Mouse (Mus musculus) erythroblast, adult 5-6 weeks (primary cell): ENCODE data around the gene Lbp. TPM values are rescaled to one million over a fixed set of nuclear protein-coding genes. Genes with fewer than 3 reads are reported as not detected.

Experiments used
- ATAC-seq: replicated peaks from 2 replicates; pipeline ENCODE4 v1.8.0; 2016; ENCODE audit warnings: moderate number of reproducible peaks, mild to moderate bottlenecking, moderate TSS enrichment, inconsistent platforms; ENCODE audit not compliant: poor library complexity, low FRiP score, severe bottlenecking
- total RNA-seq, 2 experiments: library from RNA; stranded (forward) in 1 of 2; stranded (reverse) in 1 of 2; fragments of 150-400 nt in 1 of 2; fragments of 200-764, 138-1000 nt in 1 of 2; gene quantifications; 2 replicates each; pipeline versions ENCODE4 v1.2.3 to v1.2.4; 2015 to 2017; ENCODE audit warnings: low replicate concordance in 2 of 2

Gene Lbp
- 28.4 and 32.3 TPM in 2 replicates for total RNA-seq (2015; ENCODE audit: low replicate concordance)
- 10.5 and 23.2 TPM in 2 replicates for total RNA-seq (2017; ENCODE audit: low replicate concordance)

DNA sequence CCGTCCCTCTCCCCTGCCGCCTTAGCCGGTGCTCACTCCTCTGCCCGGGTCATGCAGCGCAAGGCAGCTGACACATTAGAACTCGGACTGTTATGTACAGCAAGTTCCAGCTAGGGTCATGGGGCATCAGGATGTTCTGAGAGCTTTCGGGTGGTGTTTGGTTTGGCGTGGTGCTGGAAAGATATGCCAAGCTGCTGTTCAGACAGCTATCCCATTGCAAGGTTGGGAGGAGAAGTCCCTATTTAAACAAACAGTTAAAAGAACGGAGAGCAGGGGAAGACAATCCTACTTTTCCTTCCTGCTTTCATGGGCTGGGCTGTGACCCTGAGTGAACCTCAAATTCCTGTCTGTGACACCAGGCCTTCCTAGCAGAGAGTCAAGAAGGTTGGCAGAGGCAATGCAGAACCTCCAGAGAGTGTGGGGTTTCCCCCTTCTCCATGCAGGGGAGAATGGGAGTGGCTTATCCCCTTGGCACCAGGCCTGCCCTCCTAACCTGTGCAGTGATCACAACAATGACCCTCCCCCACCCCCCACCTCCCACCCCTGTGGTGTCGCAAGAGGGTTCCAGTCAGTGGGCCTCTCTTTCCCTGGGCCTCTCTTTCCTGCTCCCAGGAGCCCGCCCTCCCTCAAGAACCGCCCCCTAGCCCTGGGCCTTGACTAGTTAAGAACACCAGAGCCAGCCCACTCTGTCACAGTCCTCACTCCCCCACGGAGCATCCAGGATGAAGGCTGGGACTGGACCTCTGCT is at the start of gene Lbp:
Gene Lbp, plus strand, starts transcription at position 546 of the 748 bp plus-strand sequence.
- ATAC-seq: no peak

DNA sequence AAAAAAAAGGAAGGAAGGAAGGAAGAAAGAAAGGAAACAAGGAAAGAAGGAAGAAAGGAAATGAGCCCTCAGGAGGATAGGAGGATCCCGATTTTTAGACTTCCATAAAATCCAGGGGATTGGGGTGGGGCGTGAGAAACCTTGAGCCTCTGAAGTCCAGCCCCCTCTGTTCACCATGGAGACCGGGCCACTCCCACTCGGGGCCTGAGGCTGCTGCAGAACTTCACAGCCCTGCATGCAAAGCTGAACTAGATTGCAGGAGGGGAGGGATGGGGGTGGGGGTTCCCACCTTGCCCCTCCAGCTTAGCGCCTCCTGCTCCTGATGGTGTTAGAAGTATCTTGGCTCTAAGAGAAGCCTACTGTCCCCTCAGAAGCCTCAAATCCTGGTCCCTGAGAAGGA is 49.4 kb upstream of the Lbp start:
- no peak for ATAC-seq

DNA sequence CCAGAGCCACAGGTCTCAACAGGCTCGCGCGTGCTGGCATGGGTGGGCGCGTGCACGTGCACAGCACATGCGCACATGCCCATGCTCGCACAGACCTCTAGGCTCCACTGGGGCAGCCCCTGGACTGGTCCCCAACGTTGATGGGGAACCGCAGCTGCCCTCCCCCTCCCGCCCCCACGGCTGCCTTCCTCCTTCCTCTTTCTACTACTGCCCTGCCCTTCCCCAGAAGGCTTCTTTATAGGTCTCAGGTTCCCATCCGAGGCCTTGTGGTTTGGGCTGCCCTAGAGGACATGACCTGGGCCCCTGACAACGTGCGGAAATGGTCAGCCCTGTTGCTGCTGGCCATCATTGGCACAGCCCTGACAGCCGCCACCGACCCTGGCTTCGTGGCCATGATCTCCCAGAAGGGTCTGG is 48.3 kb upstream of the Lbp start, which contains the start of gene Bpi:
Gene Bpi, plus strand, starts transcription at position 90 of the 414 bp plus-strand sequence.
- ATAC-seq: no peak

DNA sequence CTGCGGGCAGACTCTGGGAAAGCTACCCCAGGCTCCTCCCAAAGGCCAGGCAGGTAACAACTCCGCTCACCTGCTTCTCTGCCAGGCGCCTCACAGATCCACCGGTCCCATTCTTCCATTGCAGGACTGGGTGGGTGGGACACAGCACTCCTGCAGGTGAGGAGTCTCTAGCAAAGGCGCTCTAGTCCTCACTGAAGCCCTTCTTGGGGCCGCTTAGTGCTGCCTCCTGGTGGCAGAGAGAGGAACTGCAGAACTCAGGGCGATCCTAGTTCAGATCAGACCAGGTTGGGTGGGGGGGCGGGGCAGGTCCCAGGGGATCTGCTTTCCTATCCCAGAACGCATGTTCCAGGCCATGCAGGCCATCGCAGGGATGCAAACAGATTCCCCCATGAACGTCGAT is 47.5 kb upstream of the Lbp start:
- peak; percentile 53 for ATAC-seq

DNA sequence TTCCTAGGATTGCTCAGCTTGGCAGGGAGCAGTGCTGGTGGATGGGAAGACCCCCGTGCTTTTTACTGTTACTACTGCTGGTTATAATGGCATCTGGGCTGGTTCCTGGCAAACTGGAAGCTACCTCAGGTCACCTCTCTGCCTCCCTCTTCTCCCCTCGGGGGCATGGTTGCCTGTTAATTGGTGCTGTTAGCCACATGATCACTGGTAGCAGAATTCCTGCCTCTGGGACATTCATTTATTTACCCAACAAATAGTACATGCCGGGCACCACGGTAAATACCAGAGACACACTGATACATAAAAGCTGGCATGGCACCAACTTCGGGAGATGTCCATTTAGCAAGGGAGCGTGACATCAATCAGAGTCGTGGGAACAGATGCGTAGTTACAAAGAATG is 46.8 kb upstream of the Lbp start:
- ATAC-seq: no peak

DNA sequence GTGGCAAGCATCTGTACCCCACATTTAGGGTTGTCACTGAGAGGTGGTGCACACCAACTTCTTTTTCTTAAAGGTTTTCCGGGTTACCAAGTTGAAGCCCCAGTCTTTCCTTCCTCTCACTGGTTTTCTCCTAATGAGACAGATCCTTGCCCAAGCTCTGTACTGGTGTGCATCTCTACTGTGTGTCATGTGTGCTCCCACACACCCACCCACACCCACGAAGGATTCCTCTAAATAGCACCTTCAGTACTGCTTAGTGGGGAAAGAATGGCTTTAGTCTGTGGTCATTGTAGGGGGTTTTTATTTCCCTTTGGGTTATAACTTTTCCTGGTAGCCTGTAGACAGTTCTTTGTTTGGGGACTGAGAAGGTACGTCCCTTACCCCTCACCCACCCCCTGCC is 41.4 kb upstream of the Lbp start:
- ATAC-seq: no peak

DNA sequence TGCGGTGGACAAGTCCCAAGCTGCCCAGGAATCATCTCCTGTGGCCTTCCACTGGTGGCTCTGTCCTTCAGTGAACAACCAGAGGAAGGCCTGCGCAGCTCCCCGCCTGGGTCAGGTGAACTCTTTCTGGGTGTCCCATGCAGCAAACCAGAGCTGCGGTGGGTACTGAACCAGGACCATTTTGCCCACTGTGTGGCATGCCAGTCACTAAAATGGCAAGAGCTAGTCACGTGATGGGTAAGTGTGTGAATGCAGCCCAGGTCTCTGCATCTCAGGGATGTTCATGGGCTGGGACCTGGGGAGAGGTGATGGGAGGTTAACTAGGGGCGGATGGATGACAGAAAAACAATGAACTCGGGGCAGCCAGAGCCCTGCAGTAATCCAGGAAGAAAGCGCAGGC is 36.3 kb upstream of the Lbp start:
- ATAC-seq: no peak

DNA sequence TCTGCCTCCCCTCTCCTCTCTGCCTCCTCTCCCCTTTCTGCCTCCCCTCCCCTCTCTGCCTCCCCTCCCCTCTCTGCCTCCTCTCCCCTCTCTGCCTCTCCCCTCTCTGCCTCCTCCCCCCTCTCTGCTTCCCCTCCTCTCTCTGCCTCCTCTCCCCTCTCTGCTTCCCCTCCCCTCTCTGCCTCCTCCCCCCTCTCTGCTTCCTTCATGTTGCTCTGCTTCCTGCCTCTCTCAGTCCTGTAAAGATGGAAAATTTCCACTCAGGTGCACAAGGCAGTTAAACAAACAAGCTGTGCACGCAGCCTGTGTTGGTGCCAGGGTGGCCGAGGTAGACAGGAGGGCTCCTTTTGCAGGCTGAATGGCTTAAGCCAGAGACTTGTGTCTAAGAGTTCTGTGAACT is 32.6 kb upstream of the Lbp start:
- no peak for ATAC-seq

DNA sequence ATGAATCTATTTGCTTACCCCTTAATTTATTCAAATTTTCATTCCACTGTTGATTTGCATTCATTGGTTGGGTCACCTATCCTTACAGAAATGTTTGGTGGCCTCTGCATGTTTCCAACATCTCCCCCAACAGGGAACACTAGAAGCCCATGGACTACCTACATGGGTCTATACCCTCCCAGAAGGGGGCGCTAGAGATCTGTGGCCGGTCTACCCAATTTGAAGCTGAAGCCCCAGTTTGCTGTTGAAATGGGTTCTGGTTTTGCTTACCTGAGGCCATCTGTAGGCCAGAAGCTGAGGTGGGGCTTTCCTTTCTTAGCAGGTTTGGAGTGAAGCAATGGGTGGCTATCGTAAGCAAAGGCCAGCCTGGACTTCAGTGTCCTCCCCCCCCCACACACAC is 30.9 kb upstream of the Lbp start:
- ATAC-seq: no peak

DNA sequence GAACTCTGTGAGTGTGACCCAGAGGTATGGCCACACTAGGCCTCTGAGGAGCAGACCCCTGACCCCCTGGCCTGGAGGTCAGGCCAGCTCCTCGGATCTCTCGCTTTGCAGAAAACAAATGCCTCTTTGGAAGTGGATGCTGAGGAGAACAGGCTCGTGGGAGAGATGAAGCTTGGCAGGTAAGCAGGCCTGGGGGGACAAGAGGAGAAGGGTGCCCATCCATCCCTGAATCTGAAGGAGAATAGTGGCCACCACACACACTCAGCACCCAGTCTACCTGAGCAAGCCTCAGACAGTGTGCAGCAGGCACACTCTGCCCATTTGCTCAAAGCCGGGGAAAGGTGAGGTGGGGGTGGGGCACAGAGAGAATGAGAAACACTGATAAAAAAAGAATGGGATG is 30.5 kb upstream of the Lbp start:
- no peak for ATAC-seq

DNA sequence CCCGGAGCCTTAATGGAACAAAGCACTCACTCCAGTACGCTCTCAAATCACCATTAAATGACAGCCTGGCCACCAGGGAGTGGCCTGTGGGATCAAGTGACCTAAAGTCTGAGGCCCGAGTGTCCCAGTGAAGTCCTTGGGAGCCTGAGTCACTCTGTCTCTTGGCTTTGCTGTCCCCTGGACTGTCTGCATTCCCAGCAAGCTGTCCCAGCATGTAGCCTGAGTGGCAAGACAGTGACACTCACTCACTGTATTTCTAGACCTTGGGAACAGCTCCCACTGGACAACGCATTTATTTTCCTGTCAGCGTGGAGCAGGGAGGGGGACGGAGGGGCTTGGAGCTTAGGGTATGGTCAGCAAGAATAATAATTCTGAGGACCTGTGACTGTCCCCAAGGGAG is 29.8 kb upstream of the Lbp start:
- no peak for ATAC-seq

DNA sequence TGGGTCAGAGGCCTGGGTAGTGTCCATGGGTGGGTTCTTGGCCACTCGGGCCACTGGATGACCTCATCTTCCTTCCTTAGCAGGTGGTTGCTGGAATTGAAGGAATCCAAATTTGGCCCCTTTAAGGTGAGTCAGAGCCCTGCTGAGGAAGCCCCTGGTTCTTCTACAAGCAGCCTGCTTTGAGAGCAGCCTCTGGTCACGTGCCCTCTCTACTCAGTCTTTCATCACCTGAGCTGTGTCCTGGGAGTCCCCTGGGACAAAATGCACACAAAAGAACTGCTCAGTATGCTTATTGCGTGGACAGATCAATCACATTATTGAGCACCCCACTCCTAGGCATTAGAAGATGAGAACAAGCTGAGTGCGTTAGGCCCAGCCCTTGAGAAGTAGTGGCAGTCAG is 29.4 kb upstream of the Lbp start:
- no peak for ATAC-seq

DNA sequence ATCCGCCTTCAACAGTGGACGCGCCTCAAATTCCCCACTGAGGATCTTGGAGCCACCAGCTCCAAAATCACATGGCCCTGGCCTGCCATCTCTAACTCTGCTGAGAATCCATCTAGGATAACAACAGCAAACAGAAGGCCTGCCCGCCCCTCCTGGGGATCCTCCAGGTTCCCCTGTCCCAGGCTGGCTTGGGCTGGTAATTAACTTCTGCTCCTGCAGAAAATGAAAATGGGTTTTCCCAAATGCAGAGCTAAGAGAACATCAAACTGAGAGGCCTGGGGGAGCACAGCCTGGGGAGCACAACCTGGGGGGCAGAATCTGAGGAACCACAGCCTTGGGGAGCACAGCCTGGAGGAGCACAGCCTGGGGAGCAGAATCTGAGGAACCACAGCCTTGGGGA is 26.6 kb upstream of the Lbp start:
- ATAC-seq: no peak

DNA sequence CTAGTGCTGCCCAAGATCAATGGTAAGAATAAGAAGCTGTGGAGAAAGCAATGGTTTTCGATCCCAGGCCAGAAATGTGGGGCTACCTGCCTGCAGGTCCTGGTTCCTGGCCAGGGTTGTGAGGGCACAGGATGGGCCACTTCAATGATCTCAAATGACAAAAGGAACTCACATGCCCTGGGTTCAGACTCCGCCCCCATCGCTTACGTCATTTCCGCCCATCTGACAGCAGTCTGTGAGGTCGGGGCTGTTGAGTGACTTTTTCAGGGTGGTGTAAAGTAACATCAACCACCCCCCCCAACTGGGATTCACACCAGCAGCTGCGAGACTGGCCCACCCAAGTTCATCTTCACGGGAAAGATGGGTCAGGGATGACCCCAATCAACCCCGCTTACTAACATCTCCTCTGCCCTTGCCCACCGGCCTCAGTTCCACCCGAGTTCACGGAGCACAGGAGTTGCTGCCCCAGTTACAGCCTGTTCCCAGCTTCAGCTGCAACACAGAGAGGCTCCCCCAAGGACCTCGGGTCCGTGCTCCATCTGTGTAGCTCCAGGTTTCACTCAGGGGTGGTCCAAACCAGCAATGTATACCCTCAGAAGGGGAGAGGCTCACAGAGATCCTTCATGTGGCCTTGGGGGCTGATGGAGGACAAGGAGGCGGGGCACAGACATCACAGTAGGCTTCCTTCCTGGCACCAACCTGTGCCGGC is 24.6 kb upstream of the Lbp start:
- ATAC-seq: no peak

DNA sequence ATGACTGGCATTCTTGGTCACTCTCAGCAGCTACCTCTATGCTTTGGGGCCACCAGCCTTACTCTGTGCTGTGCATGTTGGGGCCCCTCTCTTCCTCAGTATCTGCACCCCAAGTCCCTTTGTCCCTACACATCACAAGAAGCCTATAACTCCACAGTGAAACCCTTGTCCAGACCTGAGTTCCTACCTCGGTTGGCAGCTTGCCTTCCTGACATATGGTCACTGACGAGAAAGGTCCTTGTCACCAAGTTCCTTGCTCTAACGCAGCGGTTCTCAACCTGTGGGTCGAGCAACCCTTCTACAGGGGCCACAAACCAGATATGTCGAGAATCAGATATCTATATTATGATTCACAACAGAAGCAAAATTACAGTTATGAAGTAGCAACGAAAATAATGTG is 23.2 kb upstream of the Lbp start:
- ATAC-seq: no peak

DNA sequence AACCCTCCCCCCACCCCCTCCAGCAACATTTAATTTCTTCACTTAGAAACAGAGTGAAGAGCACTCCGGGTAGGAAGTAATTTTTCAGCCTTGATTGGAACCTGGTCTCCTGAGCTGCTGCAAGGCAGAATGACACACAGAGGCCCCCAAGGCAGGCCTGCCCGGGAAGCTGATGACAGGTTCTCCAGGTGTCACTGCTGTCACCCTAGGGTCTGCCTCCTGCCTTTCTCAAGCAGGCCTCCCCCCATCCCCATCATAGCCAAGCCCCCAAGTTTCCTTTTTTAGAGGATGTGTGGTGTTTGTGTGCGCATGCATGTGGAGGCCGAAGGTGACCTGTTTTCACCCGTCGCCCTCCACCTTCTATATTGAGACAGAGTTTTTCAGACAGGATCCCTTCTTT is 22.5 kb upstream of the Lbp start:
- ATAC-seq: no peak

DNA sequence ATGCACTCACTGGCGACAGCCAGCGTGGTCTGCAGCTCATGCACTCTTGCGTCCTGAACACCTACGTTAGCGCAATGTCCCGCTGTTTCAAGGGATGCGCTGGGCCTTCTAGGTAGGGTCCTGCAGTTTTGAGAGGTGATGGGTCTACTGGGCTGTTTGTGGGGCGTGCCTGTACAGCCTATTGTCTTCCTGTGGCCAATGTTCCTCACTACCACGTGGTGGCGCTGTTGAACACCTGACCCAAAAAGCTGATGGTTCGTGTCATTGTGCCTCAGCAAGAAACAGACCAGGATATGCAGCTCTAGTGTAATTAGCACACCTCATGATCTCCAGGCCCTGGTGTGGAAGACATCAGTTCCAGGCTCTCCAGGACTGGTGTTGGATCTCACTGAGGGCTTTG is 21.7 kb upstream of the Lbp start:
- no peak for ATAC-seq

DNA sequence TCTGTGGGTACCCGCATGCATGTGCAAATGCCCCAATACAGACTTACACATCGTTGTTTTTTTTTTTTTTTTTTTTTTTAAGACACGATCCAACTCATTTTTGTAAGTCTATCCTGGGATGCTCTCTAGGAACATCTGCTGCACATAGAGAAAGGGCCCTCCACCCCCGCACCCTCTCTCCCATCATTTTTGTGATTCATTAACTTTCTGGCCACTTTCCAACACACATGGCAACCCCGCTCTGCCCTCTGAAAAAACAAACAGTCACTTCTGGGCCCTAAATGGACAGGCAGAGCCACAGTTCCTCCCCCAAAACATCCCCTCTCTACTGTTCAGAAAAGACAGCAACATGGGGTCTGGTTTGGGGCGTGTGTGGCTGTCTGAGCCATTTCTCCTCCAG is 20.6 kb upstream of the Lbp start:
- ATAC-seq: no peak

DNA sequence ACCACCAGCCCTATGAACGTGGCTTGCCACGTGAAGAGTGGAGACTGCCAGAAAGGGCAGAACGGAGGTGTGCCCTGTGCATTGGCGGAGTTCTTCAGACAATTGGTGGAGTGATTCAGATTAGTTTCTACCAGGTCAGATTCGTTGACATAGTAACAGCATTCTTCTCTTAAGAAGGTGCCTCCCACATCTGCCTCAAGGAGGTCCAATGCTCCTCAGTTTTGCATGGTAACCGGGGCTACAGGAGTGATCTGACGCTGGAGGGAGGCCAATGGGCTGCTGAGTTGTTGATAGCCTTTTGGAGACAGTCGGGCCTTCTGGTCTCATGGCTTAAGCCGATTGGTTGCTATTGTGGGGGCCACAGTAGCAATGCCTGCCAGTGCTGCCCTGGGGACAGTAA is 10.6 kb upstream of the Lbp start:
- no peak for ATAC-seq

DNA sequence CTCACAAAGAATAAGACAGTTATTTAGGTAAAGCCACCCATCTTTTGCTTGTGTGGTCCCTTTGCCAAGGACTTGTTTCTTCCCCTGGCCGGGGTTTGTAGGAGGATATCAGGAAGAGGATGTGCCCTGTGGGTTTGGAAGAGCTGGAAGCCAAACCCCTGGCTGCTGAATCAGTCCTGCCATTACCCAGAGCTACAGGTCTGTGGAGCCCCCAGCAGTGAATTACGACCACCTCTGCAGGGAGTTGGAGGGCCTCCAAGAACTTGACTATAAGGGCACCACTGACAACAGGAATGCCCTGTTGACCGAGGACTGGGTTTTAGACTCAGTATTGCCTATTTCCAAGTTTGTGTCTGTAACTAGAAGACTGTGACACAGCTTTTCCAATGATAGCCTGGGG is 7.1 kb upstream of the Lbp start:
- ATAC-seq: no peak

DNA sequence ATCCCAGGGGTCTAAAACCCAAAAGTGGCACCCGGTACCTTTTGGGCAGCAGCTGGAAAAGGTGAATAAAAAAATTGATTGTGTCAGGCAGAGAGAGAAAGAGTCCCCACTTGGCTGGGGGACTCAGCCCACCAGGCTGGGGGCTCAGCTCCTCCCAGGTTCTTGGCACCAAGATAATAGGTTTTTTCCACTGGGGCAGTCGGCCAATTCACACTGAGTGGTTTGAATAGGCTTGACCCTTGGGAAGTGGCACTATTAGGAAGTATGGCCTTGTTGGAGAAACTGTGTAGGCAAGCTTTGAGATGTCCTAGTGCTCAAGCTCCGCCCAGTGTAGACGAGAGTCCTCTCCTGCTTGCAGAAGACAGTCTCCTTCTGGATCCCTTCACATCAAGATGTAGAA is 6.6 kb upstream of the Lbp start:
- ATAC-seq: no peak

DNA sequence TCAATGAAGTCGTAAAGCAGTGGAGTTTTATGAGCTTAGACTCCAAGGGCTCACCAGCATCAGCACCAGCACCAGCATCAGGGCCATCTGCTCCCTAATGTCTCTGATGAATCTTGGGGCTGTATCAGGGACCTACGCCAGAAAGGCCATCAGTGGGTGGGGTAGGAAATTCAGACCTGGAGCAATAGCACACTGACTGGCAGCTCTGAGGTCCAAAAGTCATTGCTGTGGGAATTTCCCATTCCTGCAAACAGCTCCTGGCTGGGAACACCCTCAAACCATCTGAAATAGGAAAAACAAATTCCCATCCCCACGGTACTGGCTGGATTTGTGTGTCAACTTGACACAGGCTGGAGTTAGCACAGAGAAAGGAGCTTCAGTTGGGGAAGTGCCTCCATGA is 3.5 kb upstream of the Lbp start:
- ATAC-seq: no peak
